Comparison of ENCODE assay signal across 18 mouse cellular contexts in genomic region chr1:185774202-185774601, GRCm38 (mm10).
"Had no signal": no experiment of that assay in that cellular context is flagged by ENCODE, and none has a peak within 500 bp of the region (broad histone marks: within the 10 kb centered on the region; RNA-seq: fewer than 3 reads in every experiment).

No protein-coding gene starts in this region.

- ATAC-seq: liver, postnatal 0 days had no signal

- H3K4me1 ChIP-seq: lung, embryonic 15.5 days; neural tube, embryonic 12.5 days had no signal

- H3K9me3 ChIP-seq: limb, embryonic 12.5 days; limb, embryonic 15.5 days; lung, embryonic 15.5 days; neural tube, embryonic 12.5 days had no signal

- H3K27ac ChIP-seq: limb, embryonic 12.5 days; limb, embryonic 15.5 days; liver, embryonic 14.5 days; lung, embryonic 15.5 days; neural tube, embryonic 12.5 days had no signal

- H3K9ac ChIP-seq: limb, embryonic 12.5 days; limb, embryonic 15.5 days; liver, embryonic 14.5 days; liver, postnatal 0 days; lung, embryonic 15.5 days; neural tube, embryonic 12.5 days had no signal

- H3K27me3 ChIP-seq: limb, embryonic 12.5 days; limb, embryonic 15.5 days; lung, embryonic 15.5 days; neural tube, embryonic 12.5 days had no signal

- DNase-seq: kidney, adult 18-20 months; kidney, postnatal 10 days; kidney, postnatal 36 days; left cerebral cortex, postnatal 4 days; liver, postnatal 0 days; lung, postnatal 14 days; retina, postnatal 1 day; right cerebral cortex, postnatal 25 days; thymus, adult 2 months; thymus, postnatal 14 days; thymus, postnatal 4 days had no signal

- H3K36me3 ChIP-seq: limb, embryonic 12.5 days; limb, embryonic 15.5 days; lung, embryonic 15.5 days; neural tube, embryonic 12.5 days had no signal

- H3K4me3 ChIP-seq: limb, embryonic 12.5 days; limb, embryonic 15.5 days; lung, embryonic 15.5 days; neural tube, embryonic 12.5 days had no signal

- H3K4me2 ChIP-seq: limb, embryonic 12.5 days; limb, embryonic 15.5 days; liver, embryonic 11.5 days; lung, embryonic 15.5 days; midbrain, embryonic 11.5 days; neural tube, embryonic 12.5 days had no signal
